Mouse (Mus musculus) liver, embryonic 14 days (tissue): ENCODE results near the gene Sec61g. TPM values are rescaled to one million over a fixed set of nuclear protein-coding genes. Genes with fewer than 3 reads are reported as not detected.

ENCODE experiments used
- polyA plus RNA-seq: library from polyadenylated mRNA; depleted of rRNA; stranded (reverse); fragments of >200 nt; gene quantifications from 2 replicates; pipeline ENCODE4 v1.2.3, GENCODE M21; 2012; rRNA removed

Gene Sec61g
- polyA plus RNA-seq: 49.1 and 53.9 TPM in 2 replicates

DNA sequence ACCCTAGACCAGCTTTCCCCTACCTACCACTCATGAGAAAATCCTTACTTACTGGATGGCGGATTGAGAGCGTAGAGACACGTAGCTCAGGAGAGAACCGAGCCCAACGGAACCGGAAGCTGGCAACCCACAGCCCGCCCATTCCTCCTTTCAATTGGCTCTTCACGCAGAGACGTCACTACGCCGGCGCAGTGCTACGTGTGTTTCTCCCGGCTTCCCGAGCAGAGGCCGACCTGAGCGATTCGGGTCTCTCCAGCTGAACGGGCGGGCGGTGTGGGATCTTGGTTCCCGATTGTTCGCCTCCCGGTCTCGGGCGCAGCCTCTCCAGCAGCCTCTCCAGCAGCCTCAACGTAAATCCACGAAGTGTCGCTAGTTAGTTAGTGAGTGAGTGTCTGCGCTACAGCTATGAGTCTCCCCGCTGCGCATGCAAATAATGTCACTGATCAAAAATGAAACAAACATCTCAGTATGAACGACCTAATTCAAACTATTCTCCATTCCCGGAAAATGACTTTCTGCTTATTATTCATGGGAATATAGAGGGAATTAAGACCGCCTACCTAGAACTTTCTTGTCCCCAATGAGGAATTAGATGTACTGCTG, at the start of gene Sec61g:
TSS of gene Sec61g (minus strand) at position 433 of the 603 bp plus-strand sequence.

Other genes starting within 250 kb of the Sec61g start
- gene Egfr, start 243.7 kb upstream of the Sec61g start, polyA plus RNA-seq: 0.28 and 0.54 TPM in 2 replicates